Mouse (Mus musculus): ENCODE data around the gene Fcgrt. TPM values are rescaled to one million over a fixed set of nuclear protein-coding genes. Genes with fewer than 3 reads are reported as not detected.
A peak's percentile ranks its signal among the peaks of the same experiment; 100 is the strongest.

Gene Fcgrt
- polyA plus RNA-seq, 1 experiment from 2014 or later: 34.1 TPM

- H3K4me3 ChIP-seq (ENCODE audit: low read length): no peak overlapping the region
- no peak overlapping the region for H3K9ac ChIP-seq (ENCODE audit: low read depth, low read length)
- no peaks in the 10 kb centered on the region for H3K27me3 ChIP-seq (replicated peaks; ENCODE audit: control insufficient read depth, insufficient read depth, low read length)
- H3K36me3 ChIP-seq (ENCODE audit: control insufficient read depth, insufficient read depth, low read length): peaks cover 8% of the 10 kb centered on the region; the same call in 1 of the 2 replicates
- no peak overlapping the region for H3K27ac ChIP-seq (ENCODE audit: low read depth, low read length)
- no peak overlapping the region for H3K4me2 ChIP-seq (ENCODE audit: low read length)
- peaks cover 2% of the 10 kb centered on the region; the same call in 1 of the 2 replicates for H3K4me1 ChIP-seq (ENCODE audit: control insufficient read depth, insufficient read depth, low read depth, low read length)
- no peaks in the 10 kb centered on the region for H3K9me3 ChIP-seq (ENCODE audit: control insufficient read depth, low read length)
- no peak for ATAC-seq
- WGBS: 92% methylated on average over 4 of the region's 4 CpGs
Measured at GRCm38 (mm10) chr7:45075405-45075804, 28.2 kb downstream of the Fcgrt start.

GRCm38 (mm10) chr7:45073949-45074348 lies 29.7 kb downstream of the Fcgrt start:
- WGBS: 87% methylated on average over 12 of the region's 12 CpGs
- Histone ChIP-seq H3K9ac (ENCODE audit: low read depth, low read length) (no peak overlapping the region), H3K9me3 (ENCODE audit: control insufficient read depth, low read length) (no peaks in the 10 kb centered on the region), H3K4me3 (ENCODE audit: low read length) (no peak overlapping the region), H3K4me1 (ENCODE audit: control insufficient read depth, insufficient read depth, low read depth, low read length) (no peaks in the 10 kb centered on the region), H3K36me3 (ENCODE audit: control insufficient read depth, insufficient read depth, low read length) (peaks cover 8% of the 10 kb centered on the region; the same call in 1 of the 2 replicates), H3K4me2 (ENCODE audit: low read length) (no peak overlapping the region), H3K27me3 (replicated peaks; ENCODE audit: control insufficient read depth, insufficient read depth, low read length) (no peaks in the 10 kb centered on the region), H3K27ac (ENCODE audit: low read depth, low read length) (no peak overlapping the region)
- ATAC-seq: no peak

DNA sequence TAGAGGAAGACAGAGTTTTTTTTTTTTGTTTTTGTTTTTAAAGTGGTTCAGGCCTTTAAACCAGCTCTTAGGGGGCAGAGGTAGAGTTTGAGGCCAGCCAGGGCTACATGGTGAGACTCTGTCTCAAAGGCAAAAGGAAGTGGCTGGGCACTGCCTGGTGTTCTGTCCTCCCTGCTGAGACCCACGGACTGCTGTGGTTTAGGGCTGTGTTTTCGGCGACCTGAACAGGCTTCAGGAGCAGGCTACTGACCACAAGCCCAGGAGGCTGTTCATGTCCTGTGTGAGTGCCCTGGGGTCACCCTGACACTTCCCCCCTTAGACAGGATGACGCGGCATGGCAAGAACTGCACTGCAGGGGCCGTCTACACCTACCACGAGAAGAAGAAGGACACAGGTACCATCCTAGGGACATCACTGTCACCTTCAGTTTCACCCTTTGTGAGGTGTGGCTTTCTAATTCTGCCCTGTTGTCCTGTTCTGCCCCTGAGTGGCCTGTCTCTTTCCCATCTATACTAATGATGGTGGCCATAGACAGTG lies 30.4 kb downstream of the Fcgrt start:
- Histone ChIP-seq H3K9ac (ENCODE audit: low read depth, low read length) (no peak overlapping the region), H3K27me3 (replicated peaks; ENCODE audit: control insufficient read depth, insufficient read depth, low read length) (no peaks in the 10 kb centered on the region), H3K27ac (ENCODE audit: low read depth, low read length) (no peak overlapping the region), H3K4me1 (ENCODE audit: control insufficient read depth, insufficient read depth, low read depth, low read length) (no peaks in the 10 kb centered on the region), H3K9me3 (ENCODE audit: control insufficient read depth, low read length) (no peaks in the 10 kb centered on the region), H3K4me3 (ENCODE audit: low read length) (no peak overlapping the region), H3K4me2 (ENCODE audit: low read length) (no peak overlapping the region), H3K36me3 (ENCODE audit: control insufficient read depth, insufficient read depth, low read length) (peaks cover 8% of the 10 kb centered on the region; the same call in 1 of the 2 replicates)
- ATAC-seq: no peak
- 82% methylated on average over 7 of the region's 7 CpGs for WGBS

DNA sequence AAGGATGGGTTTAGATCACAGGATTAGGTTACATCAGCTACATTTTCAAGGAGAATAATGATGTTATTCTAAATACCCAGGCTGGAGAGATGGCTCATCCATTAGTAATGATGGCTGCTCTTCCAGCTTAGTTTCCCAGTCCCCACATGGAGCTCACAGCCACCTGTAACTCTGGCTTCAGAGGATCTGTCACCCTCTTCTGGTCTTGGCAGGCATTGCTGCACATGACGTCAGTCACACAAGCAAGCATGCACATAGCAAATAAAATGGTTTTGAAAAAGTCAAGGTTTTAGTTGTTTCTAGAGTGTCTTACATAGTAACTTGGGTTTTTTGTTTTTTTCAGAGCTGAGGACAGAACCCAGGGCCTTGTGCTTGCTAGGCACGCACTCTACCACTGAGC lies 31.4 kb downstream of the Fcgrt start:
- WGBS: 80% methylated on average over 2 of the region's 2 CpGs
- no peaks in the 10 kb centered on the region for H3K27me3 ChIP-seq (replicated peaks; ENCODE audit: control insufficient read depth, insufficient read depth, low read length)
- H3K4me1 ChIP-seq (ENCODE audit: control insufficient read depth, insufficient read depth, low read depth, low read length): no peaks in the 10 kb centered on the region
- no peak overlapping the region for H3K4me2 ChIP-seq (ENCODE audit: low read length)
- no peak overlapping the region for H3K9ac ChIP-seq (ENCODE audit: low read depth, low read length)
- ATAC-seq: no peak
- no peak overlapping the region for H3K27ac ChIP-seq (ENCODE audit: low read depth, low read length)
- H3K9me3 ChIP-seq (ENCODE audit: control insufficient read depth, low read length): no peaks in the 10 kb centered on the region
- H3K4me3 ChIP-seq (ENCODE audit: low read length): no peak overlapping the region
- peaks cover 3% of the 10 kb centered on the region; the same call in 1 of the 2 replicates for H3K36me3 ChIP-seq (ENCODE audit: control insufficient read depth, insufficient read depth, low read length)

- no peaks in the 10 kb centered on the region for H3K9me3 ChIP-seq (ENCODE audit: control insufficient read depth, low read length)
- no peaks in the 10 kb centered on the region for H3K27me3 ChIP-seq (replicated peaks; ENCODE audit: control insufficient read depth, insufficient read depth, low read length)
- no peak overlapping the region for H3K9ac ChIP-seq (ENCODE audit: low read depth, low read length)
- H3K4me1 ChIP-seq (ENCODE audit: control insufficient read depth, insufficient read depth, low read depth, low read length): no peaks in the 10 kb centered on the region
- no peak overlapping the region for H3K27ac ChIP-seq (ENCODE audit: low read depth, low read length)
- no peak overlapping the region for H3K4me3 ChIP-seq (ENCODE audit: low read length)
- no peaks in the 10 kb centered on the region for H3K36me3 ChIP-seq (ENCODE audit: control insufficient read depth, insufficient read depth, low read length)
- no peak for ATAC-seq
- WGBS: 78% methylated on average over 2 of the region's 2 CpGs
- H3K4me2 ChIP-seq (ENCODE audit: low read length): no peak overlapping the region
Measured at GRCm38 (mm10) chr7:45069671-45070070, 34.0 kb downstream of the Fcgrt start.

DNA sequence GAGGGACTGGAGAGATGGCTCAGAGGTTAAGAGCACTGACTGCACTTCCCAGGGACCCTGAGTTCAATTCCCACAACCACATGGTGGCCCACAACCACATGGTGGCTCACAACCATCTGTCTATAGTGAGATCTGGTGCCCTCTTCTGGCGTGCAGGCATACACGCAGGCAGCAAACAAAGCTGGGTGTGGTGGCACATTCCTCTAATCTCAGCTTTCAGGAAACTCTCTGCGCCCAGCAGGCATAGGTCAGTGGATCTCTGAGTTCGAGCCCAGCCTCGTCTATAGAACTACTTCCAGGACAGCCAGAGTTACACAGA lies 35.7 kb downstream of the Fcgrt start:
- 28% methylated on average over 5 of the region's 5 CpGs for WGBS
- ATAC-seq: no peak
- no peak overlapping the region for H3K4me3 ChIP-seq (ENCODE audit: low read length)
- peaks cover 4% of the 10 kb centered on the region for H3K4me1 ChIP-seq (ENCODE audit: control insufficient read depth, insufficient read depth, low read depth, low read length)
- H3K27me3 ChIP-seq (replicated peaks; ENCODE audit: control insufficient read depth, insufficient read depth, low read length): no peaks in the 10 kb centered on the region
- H3K9ac ChIP-seq (ENCODE audit: low read depth, low read length): no peak overlapping the region
- H3K9me3 ChIP-seq (ENCODE audit: control insufficient read depth, low read length): no peaks in the 10 kb centered on the region
- no peak overlapping the region for H3K27ac ChIP-seq (ENCODE audit: low read depth, low read length)
- H3K36me3 ChIP-seq (ENCODE audit: control insufficient read depth, insufficient read depth, low read length): no peaks in the 10 kb centered on the region
- H3K4me2 ChIP-seq (ENCODE audit: low read length): no peak overlapping the region

- no peak for ATAC-seq
- Histone ChIP-seq H3K4me3 (ENCODE audit: low read length) (no peak overlapping the region), H3K4me1 (ENCODE audit: control insufficient read depth, insufficient read depth, low read depth, low read length) (peaks cover 4% of the 10 kb centered on the region), H3K27me3 (replicated peaks; ENCODE audit: control insufficient read depth, insufficient read depth, low read length) (no peaks in the 10 kb centered on the region), H3K9ac (ENCODE audit: low read depth, low read length) (no peak overlapping the region), H3K4me2 (ENCODE audit: low read length) (no peak overlapping the region), H3K9me3 (ENCODE audit: control insufficient read depth, low read length) (no peaks in the 10 kb centered on the region), H3K27ac (ENCODE audit: low read depth, low read length) (no peak overlapping the region), H3K36me3 (ENCODE audit: control insufficient read depth, insufficient read depth, low read length) (no peaks in the 10 kb centered on the region)
- WGBS: 78% methylated on average over 4 of the region's 4 CpGs
Measured at GRCm38 (mm10) chr7:45067190-45067999, 36.3 kb downstream of the Fcgrt start.

- peaks cover 16% of the 10 kb centered on the region for H3K4me1 ChIP-seq (ENCODE audit: control insufficient read depth, insufficient read depth, low read depth, low read length)
- no peaks in the 10 kb centered on the region for H3K27me3 ChIP-seq (replicated peaks; ENCODE audit: control insufficient read depth, insufficient read depth, low read length)
- H3K9ac ChIP-seq (ENCODE audit: low read depth, low read length): peak within 1 kb of the TSS; percentile 70
- H3K4me2 ChIP-seq (ENCODE audit: low read length): peak within 1 kb of the TSS; percentile 57
- under 1% methylated on average over 31 of the region's 31 CpGs for WGBS
- H3K36me3 ChIP-seq (ENCODE audit: control insufficient read depth, insufficient read depth, low read length): no peaks in the 10 kb centered on the region
- H3K4me3 ChIP-seq (ENCODE audit: low read length): peak within 1 kb of the TSS; percentile 63
- ATAC-seq: peak; percentile 90
- no peaks in the 10 kb centered on the region for H3K9me3 ChIP-seq (ENCODE audit: control insufficient read depth, low read length)
- peak within 1 kb of the TSS; percentile 87 for H3K27ac ChIP-seq (ENCODE audit: low read depth, low read length)
Measured at GRCm38 (mm10) chr7:45062239-45062835, 41.3 kb downstream of the Fcgrt start, which contains the start of the genes Nosip and Prrg2. TSS of gene Nosip (plus strand) at chr7:45062429. TSS of gene Prrg2 (minus strand) at chr7:45062677.

- Histone ChIP-seq H3K4me2 (ENCODE audit: low read length) (peak overlapping the region; percentile 49), H3K4me1 (ENCODE audit: control insufficient read depth, insufficient read depth, low read depth, low read length) (peaks cover 16% of the 10 kb centered on the region), H3K27me3 (replicated peaks; ENCODE audit: control insufficient read depth, insufficient read depth, low read length) (no peaks in the 10 kb centered on the region), H3K36me3 (ENCODE audit: control insufficient read depth, insufficient read depth, low read length) (no peaks in the 10 kb centered on the region), H3K9ac (ENCODE audit: low read depth, low read length) (peak overlapping the region; percentile 27; the same call in 1 of the 2 replicates), H3K27ac (ENCODE audit: low read depth, low read length) (no peak overlapping the region), H3K4me3 (ENCODE audit: low read length) (peak overlapping the region; percentile 63), H3K9me3 (ENCODE audit: control insufficient read depth, low read length) (no peaks in the 10 kb centered on the region)
- WGBS: 22% methylated on average over 11 of the region's 11 CpGs
- ATAC-seq: no peak
Measured at GRCm38 (mm10) chr7:45061532-45062075, 42.0 kb downstream of the Fcgrt start.

All from hindbrain, embryonic 16.5 days (tissue).